Mouse (Mus musculus): Measurements from ENCODE around the gene Mdn1. TPM values are rescaled to one million over a fixed set of nuclear protein-coding genes. Genes with fewer than 3 reads are reported as not detected.
A peak's percentile ranks its signal among the peaks of the same experiment; 100 is the strongest.

The Mdn1 gene
- polyA plus RNA-seq, 1 experiment from 2014 or later = 12.8 TPM

DNA sequence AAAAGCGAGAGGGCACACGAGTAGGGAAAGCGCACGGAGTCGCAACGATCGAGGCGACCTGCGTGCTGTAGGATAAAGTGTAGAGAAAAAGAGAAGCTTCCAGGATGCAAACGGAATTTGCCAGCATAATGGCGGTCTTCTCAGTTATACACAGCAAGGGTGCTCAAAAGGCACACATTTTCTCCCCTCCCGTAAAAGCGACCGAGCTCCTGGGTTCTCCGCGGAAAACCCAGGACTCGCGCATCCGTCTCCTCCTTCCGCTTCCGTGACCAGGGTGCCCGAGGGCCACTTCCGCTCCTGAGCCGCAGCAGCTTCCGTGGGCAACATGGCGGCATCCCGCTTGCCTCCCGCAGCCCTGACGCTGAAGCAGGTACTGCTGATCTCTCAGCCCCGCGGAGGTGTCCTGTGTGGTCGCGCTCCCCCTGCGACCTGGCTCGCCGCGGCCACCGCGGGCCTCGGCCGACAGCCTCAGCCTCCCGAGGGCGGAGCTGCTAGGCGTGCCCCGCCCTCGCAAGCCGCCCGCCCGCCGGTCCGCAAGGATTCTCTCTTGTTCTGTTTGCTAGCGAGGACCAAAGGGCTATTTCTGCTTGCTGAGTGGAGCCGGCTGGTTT, 143.2 kb downstream of the Mdn1 start, which contains the start of gene Lyrm2:
Gene Lyrm2 (plus strand): TSS at position 288 of the 611 bp plus-strand sequence.
- H3K4me3 ChIP-seq = peak within 1 kb of the TSS; percentile 60
- under 1% methylated on average over 53 of the region's 53 CpGs for WGBS
- ATAC-seq (ENCODE audit: low read depth) = peak; percentile 95
- H3K4me2 ChIP-seq = peak within 1 kb of the TSS; percentile 81
- no peaks in the 10 kb centered on the region for H3K9me3 ChIP-seq
- peak within 1 kb of the TSS; percentile 98 for H3K27ac ChIP-seq (replicated peaks)
- H3K9ac ChIP-seq = peak within 1 kb of the TSS; percentile 88
- H3K27me3 ChIP-seq = no peaks in the 10 kb centered on the region
- peaks cover 16% of the 10 kb centered on the region for H3K4me1 ChIP-seq (replicated peaks)
- peaks cover 12% of the 10 kb centered on the region; the same call in 1 of the 2 replicates for H3K36me3 ChIP-seq

DNA sequence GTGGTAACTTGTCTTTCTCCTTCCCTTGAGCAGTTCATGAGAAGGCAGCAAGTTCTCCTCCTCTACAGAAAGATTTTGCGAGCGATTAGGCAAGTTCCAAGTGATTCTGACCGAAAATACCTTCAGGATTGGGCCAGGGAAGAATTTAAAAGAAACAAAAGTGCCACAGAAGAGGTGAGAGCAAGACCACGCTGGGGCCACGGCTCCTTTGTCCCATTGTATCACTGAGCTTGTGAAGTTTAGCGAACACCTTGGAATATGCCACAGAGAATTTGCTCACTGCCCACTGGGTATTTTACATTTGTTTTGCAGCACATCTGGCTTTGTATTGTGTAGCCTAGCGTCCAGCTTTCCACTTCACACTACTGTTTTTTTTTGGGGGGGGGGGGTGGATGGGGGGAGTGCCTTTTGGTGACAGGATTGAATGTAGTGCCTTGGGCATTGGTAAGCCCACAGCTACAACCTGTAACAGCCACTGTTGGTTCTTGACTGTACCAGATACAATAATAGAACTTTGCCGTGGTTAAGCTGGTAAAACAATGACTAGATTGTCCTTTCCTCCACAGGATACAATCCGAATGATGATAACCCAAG, 143.8 kb downstream of the Mdn1 start:
- peak overlapping the region; percentile 81 for H3K4me2 ChIP-seq
- no peaks in the 10 kb centered on the region for H3K9me3 ChIP-seq
- H3K4me3 ChIP-seq = peak overlapping the region; percentile 60
- H3K27ac ChIP-seq (replicated peaks) = peak overlapping the region; percentile 98
- H3K4me1 ChIP-seq (replicated peaks) = peaks cover 16% of the 10 kb centered on the region
- H3K36me3 ChIP-seq = peaks cover 16% of the 10 kb centered on the region
- peak overlapping the region; percentile 88 for H3K9ac ChIP-seq
- ATAC-seq (ENCODE audit: low read depth) = peak; percentile 63
- 9% methylated on average over 9 of the region's 9 CpGs for whole genome bisulfite sequencing
- no peaks in the 10 kb centered on the region for H3K27me3 ChIP-seq

DNA sequence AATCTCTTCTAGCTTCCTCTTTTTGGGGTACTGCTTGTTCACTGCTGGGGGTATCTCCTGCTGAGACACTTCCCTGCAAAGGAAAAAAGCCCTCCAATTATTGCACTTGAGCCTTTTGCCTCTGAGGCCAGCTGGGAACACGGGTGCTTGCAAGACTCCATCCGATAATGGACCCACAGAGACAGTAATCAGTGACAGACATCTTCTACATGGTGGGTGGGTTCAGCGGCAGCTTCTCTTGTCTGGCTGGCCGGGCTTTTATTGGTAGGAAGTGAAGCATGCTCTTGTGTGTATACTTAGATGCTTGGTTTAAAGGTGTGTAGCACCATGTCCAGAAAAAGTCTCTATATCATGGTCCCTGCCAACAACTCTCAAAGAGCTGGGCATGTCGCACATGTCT, 160.6 kb downstream of the Mdn1 start:
- no peak for ATAC-seq (ENCODE audit: low read depth)
- 74% methylated on average over 5 of the region's 5 CpGs for WGBS

DNA sequence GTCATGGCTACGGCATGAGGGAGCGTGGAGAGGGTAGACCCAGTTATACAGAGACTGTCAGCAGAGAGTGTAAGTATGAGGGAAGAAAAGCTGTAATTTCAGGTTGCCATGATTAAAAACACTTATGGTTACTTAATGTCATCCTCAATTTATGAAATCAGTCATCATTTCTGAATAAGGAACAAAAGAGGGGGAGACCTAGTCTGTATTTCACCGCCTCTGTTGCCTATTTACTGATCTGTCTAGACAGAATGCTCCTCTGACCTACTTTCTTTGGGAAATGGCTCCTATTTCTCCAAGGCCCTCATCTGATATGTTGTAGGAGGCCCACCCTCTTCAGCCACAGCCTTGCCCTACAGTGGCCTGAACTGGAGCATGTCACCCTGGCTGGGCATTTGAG, 163.8 kb downstream of the Mdn1 start:
- H3K9ac ChIP-seq = no peak overlapping the region
- no peak overlapping the region for H3K4me3 ChIP-seq
- H3K27me3 ChIP-seq = no peaks in the 10 kb centered on the region
- 93% methylated on average over 3 of the region's 3 CpGs for WGBS
- ATAC-seq (ENCODE audit: low read depth) = no peak
- no peak overlapping the region for H3K27ac ChIP-seq (replicated peaks)
- H3K9me3 ChIP-seq = no peaks in the 10 kb centered on the region
- no peaks in the 10 kb centered on the region for H3K4me1 ChIP-seq (replicated peaks)
- peaks cover 10% of the 10 kb centered on the region; the same call in 1 of the 2 replicates for H3K36me3 ChIP-seq
- no peak overlapping the region for H3K4me2 ChIP-seq

More for the DNA sequence above, 160.6 kb downstream of the Mdn1 start:
- Histone ChIP-seq H3K9ac (no peak overlapping the region), H3K4me3 (no peak overlapping the region), H3K9me3 (no peaks in the 10 kb centered on the region), H3K36me3 (peaks cover 15% of the 10 kb centered on the region), H3K27ac (replicated peaks) (no peak overlapping the region), H3K4me2 (no peak overlapping the region), H3K4me1 (replicated peaks) (no peaks in the 10 kb centered on the region), H3K27me3 (no peaks in the 10 kb centered on the region)

DNA sequence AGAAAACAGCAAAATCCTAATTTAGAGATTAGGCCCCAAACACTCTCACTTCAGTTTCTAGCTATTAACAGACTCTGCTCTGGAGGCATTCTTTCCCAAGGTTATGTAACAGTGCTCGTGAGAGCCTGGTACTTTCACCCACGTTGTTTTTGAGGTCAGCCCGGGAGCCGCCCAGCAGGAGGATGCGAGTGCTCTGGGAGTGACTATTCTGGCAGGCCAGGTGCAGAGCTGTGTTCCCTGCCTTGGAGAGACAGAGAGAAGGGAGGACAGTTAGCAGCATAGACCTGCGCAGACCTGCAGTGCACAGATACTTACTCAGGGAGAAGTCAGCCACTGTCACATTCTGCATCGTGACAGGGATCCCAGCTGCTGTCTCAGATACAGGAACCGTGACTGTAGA, 167.3 kb downstream of the Mdn1 start:
- no peak for ATAC-seq (ENCODE audit: low read depth)

More for the DNA sequence above, 167.3 kb downstream of the Mdn1 start:
- H3K4me3 ChIP-seq = no peak overlapping the region
- H3K36me3 ChIP-seq = peaks cover 5% of the 10 kb centered on the region; the same call in 1 of the 2 replicates
- no peak overlapping the region for H3K27ac ChIP-seq (replicated peaks)
- H3K4me1 ChIP-seq (replicated peaks) = peaks cover 16% of the 10 kb centered on the region
- no peak overlapping the region for H3K4me2 ChIP-seq
- 62% methylated on average over 8 of the region's 8 CpGs for whole genome bisulfite sequencing
- H3K27me3 ChIP-seq = no peaks in the 10 kb centered on the region
- H3K9me3 ChIP-seq = no peaks in the 10 kb centered on the region
- no peak overlapping the region for H3K9ac ChIP-seq

Other genes with a start within 250 kb of the Mdn1 start
- not detected in 2 replicates for gene Gja10, start 54.4 kb upstream of the Mdn1 start, polyA plus RNA-seq (2015; fragmentation: Nextera tagmentation; extraction: Ambion mirVana)
- gene Casp8ap2, start 41.7 kb upstream of the Mdn1 start, polyA plus RNA-seq (2015; fragmentation: Nextera tagmentation; extraction: Ambion mirVana) = 39.7 and 58.5 TPM in 2 replicates
- gene Lyrm2, start 143.1 kb downstream of the Mdn1 start, polyA plus RNA-seq (2015; fragmentation: Nextera tagmentation; extraction: Ambion mirVana) = 159 and 163 TPM in 2 replicates

Measured in neural tube, embryonic 13.5 days (tissue).